Mouse (Mus musculus) liver, adult 2 months (tissue): ENCODE data around the gene Smpd1.

Source experiments
- CTCF ChIP-seq: fragments of 200-500 bp; IDR thresholded peaks from 2 replicates; pipeline ENCODE4 v1.5.1; 2011; ENCODE audit warnings: low read depth, low read length, control low read depth
- POLR2A ChIP-seq: fragments of 200-500 bp; IDR thresholded peaks from 2 replicates; pipeline ENCODE4 v1.6.1; 2011; ENCODE audit warnings: low read length, control low read depth; ENCODE audit not compliant: insufficient read depth; ENCODE audit errors: extremely low read depth

DNA sequence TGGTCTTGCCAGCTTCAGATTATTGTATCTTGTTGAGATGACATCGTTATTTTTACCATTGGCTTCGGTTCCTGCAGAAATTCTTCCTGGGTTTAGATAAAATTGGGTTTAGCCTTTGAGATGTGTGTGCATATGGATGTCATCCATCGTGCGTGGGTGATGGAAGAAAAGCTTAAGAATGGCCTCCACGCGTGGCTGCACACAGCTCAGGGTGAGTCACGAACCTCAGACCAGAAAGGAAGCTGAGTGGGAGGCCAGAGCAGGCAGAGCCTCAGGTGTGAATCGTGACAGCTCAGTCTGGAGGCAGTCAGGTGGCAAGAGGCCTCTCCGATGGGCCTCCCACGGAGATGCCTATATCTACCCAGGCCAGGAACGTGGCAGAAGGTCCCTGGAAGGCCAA is 34.8 kb upstream of the Smpd1 start:
- TF ChIP-seq POLR2A (no peak), CTCF (no peak)
